Mouse (Mus musculus): Measurements from ENCODE around the gene 2010300C02Rik.

The 2010300C02Rik gene

DNA sequence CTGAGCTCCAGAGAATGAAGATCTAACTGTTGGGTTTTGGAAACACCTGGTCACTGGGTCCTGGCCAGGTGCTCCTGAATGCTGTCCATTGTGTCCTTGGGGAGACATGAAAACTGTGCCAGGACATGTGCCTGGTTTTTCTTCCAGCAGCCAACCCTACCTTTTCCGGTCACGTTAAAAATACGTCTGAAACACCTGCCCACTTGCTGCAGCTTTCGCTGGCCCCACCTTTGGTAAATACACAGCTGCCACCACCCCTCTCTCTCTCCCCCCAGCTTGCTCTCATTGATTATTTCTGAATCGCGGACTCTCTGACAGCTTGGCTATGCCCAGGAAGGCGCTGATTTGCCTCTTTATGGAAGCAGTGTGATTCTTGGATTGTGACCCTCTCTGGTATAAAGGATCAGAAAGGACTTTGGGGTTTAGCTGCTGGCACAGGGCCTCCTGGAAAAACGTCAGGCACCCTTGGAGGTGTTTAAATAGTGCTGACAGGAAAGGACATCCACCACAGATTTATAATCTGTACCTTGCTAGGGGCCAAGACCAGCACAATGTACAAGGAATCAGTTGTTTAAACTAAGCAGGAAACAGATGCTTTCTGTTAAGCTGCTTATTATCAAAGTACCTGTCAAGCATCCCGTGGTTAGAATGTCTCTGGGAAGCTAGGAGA is 136.0 kb downstream of the 2010300C02Rik start:
- intact Hi-C loops (cut with DNase I), result no loop called here

DNA sequence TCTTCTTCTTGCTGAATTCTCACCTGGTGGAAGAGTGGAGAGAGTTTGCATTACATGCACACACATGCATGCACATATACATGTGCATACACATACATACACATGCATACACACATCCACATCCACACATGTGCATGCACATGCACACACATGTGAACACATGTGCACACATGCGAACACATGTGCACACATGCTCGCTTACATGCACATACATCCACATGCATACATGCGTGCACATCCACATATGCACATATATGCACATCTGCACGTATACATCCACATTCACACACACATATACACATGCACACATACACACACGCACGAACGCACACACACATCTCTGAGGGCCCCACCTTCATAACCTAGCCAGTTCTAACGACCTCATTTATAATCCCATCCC is 136.7 kb downstream of the 2010300C02Rik start:
- intact Hi-C loops (cut with DNase I), result no loop called here

DNA sequence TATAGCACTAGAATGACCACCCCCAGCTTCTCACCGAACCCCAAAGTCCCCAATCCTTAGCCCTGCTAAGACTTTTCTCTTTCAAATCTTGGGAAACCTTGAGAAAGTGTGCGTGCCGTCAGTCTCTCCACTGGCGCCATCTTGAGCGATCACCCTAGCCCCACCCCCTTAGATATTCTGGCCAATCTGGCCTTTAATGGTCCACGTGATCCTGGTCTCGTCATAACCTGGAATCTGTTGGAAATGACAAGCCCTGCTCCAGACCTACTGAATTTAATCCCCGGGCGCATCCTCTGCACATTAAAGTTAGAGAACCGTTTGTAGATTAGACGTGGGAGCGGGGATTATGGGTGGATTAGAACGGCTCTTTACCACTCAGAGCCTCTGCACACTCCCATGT is 140.2 kb downstream of the 2010300C02Rik start:
- intact Hi-C loops (cut with DNase I), result loop anchor here (1.0 kb wide), 1 partner anchor 28 kb away; no protein-coding TSS in a partner anchor

DNA sequence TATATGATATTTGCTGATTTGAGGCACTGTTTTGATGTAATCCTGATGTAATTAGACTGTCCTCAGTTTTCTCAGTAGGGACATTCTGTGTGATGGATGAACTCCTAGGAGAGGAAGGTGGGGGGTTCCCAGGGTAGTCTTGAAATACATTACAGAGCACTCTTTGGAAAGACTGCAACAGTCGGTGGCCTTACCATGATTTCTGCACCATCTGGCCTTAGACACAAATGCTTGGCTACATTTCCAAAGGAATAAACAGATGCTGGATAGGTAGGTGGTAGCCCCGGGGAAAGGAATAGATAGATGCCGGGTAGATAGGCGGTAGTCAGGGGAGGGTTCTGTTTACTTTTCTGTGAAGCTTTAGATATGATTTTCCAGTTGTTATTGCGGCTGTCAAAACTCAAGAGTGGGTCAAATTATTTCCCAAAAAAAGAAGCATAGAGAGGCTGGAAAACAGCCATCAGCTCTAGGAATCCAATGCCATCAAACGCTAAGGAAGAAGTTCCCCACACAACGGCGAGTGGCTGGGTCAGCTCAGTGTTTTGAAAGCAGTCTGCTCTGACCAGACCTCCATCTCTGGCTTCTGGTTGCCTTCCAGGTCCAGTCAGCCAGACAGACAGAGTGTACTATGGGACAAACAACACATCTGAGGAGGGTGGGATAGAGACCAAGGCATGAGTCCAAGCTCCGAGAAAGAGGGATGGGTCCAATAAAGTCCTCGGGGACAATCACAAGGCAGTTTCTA is 147.2 kb downstream of the 2010300C02Rik start:
- intact Hi-C loops (cut with DNase I), result no loop called here

DNA sequence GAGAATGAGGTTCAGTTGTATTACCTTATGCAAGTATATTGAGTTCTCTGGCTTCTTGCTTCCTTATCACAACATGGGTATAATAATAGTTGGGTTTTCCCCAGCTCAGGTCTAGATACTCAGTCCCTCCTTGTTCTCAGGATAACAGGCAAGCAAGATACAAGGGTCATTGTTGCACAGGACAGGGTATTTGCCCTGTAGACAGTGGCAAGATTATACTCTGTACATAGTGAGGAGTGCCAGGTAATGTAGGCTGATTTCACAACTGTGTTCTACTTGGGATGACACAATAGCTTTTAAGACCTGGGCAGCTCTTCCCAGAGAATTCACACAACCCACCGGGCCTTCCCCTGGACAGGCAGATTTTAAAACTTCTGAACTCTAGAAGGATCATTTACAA is 151.5 kb downstream of the 2010300C02Rik start:
- intact Hi-C loops (cut with DNase I), result no loop called here

DNA sequence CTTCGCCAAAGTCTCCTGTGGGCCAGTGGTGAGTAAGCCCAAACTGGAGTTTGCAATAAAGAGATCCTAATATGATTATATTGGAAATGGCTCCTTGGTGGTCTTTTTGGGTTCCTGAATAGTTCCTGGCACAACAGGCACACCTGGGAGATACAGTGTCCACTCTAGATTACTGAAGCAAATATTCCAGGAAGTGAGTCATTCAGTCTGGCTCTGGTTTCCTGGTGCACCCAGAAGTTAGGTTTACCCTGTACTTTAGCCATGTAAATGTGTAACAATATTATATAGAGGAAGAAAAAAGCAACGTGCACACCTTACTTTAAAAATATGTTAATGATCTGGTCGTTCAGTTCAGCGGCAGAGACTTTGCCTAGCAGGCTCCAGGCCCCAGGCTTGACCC is 153.1 kb downstream of the 2010300C02Rik start:
- intact Hi-C loops (cut with DNase I), result no loop called here

DNA sequence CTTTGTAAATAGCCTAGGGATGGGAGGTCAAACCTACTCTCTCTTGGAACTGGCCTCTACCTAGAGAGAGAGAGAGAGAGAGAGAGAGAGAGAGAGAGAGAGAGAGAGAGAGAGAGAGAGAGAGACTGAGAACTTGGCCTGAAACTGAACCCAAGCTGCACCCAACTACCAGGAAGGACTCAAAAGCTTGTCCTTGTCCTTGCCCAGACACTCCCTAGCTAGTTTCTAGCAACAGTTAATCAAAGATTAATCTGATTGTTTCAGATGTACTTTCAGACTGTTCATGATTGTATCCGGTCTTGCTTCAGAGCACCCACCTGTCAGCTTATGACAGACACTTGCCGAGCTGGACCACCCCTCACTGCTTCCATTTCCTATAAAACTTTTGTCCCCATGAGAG is 153.5 kb downstream of the 2010300C02Rik start:
- intact Hi-C loops (cut with DNase I), result no loop called here

DNA sequence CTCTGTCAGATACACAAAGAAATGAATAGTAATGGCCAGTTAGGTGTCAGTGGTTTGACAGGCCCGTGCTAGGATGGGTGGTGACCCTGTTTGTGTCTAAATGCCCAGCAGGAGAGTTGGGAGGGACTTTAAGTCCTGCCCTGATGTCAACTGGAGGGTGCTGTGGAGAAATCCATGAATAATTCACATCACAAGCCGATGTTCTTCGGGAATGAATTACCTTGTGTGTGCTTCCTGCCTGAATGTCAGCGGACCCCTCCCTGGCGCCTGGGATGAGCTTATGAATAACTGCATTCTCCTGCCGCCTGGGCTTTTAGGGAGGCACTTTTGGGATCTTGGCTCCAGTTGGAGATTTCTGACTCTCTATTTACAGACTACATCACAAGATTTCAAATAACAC is 154.5 kb downstream of the 2010300C02Rik start:
- intact Hi-C loops (cut with DNase I), result no loop called here

DNA sequence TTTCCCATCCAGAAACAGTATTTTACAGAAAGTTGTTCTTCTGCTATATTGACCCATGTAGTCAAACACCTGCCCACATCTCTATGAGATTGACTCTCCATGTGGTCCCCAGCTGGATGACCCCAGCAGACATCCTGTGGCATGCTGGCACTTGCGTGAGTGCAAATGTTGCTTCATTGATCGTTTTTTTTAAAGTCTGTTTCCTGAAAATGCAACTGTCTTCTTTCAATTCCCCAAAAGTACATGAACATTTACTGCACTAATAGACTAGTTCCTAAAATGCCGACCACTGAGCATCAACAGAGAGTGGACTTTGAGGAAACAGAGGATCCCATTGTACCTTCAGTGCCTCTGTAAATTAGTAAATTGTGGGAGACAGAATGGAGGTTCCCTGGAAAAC is 157.9 kb downstream of the 2010300C02Rik start:
- intact Hi-C loops (cut with DNase I), result no loop called here
